Mouse (Mus musculus): ENCODE measurements around the gene Alox15. TPM values are rescaled to one million over a fixed set of nuclear protein-coding genes. Genes with fewer than 3 reads are reported as not detected.

Alox15 gene
- polyA plus RNA-seq, 1 experiment from 2014 or later: not detected

Other genes starting within 250 kb of the Alox15 start
- 0.76 and 1.3 TPM in 2 replicates for gene Mgl2, start 221.7 kb downstream of the Alox15 start, polyA plus RNA-seq (2015; fragmentation: Nextera tagmentation; extraction: Ambion mirVana)
- 0.68 and 0.80 TPM in 2 replicates for gene Clec10a, start 195.8 kb downstream of the Alox15 start, polyA plus RNA-seq (2015; fragmentation: Nextera tagmentation; extraction: Ambion mirVana)
- 3.1 and 4.8 TPM in 2 replicates for gene Slc16a11, start 139.3 kb downstream of the Alox15 start, polyA plus RNA-seq (2015; fragmentation: Nextera tagmentation; extraction: Ambion mirVana)
- 13.2 and 14.8 TPM in 2 replicates for gene Slc16a13, start 131.0 kb downstream of the Alox15 start, polyA plus RNA-seq (2015; fragmentation: Nextera tagmentation; extraction: Ambion mirVana)
- 6.9 and 8.1 TPM in 2 replicates for gene Bcl6b, start 122.2 kb downstream of the Alox15 start, polyA plus RNA-seq (2015; fragmentation: Nextera tagmentation; extraction: Ambion mirVana)
- gene 0610010K14Rik, start 114.1 kb downstream of the Alox15 start, polyA plus RNA-seq (2015; fragmentation: Nextera tagmentation; extraction: Ambion mirVana): 174 and 180 TPM in 2 replicates
- gene Gm21988, start 112.2 kb downstream of the Alox15 start, polyA plus RNA-seq (2015; fragmentation: Nextera tagmentation; extraction: Ambion mirVana): 13.2 and 14.6 TPM in 2 replicates
- 287 and 291 TPM in 2 replicates for gene Rnasek, start 112.2 kb downstream of the Alox15 start, polyA plus RNA-seq (2015; fragmentation: Nextera tagmentation; extraction: Ambion mirVana)
- gene Alox12, start 96.7 kb downstream of the Alox15 start, polyA plus RNA-seq (2015; fragmentation: Nextera tagmentation; extraction: Ambion mirVana): 0.42 and 0.82 TPM in 2 replicates
- gene Alox12e, start 29.4 kb downstream of the Alox15 start, polyA plus RNA-seq (2015; fragmentation: Nextera tagmentation; extraction: Ambion mirVana): not detected in 2 replicates
- gene Pelp1, start 58.0 kb upstream of the Alox15 start, polyA plus RNA-seq (2015; fragmentation: Nextera tagmentation; extraction: Ambion mirVana): 35.6 and 38.5 TPM in 2 replicates
- gene Arrb2, start 80.6 kb upstream of the Alox15 start, polyA plus RNA-seq (2015; fragmentation: Nextera tagmentation; extraction: Ambion mirVana): 36.0 and 51.2 TPM in 2 replicates
- gene Med11, start 99.9 kb upstream of the Alox15 start, polyA plus RNA-seq (2015; fragmentation: Nextera tagmentation; extraction: Ambion mirVana): 39.8 and 46.0 TPM in 2 replicates
- 0.46 and 0.90 TPM in 2 replicates for gene Zmynd15, start 107.4 kb upstream of the Alox15 start, polyA plus RNA-seq (2015; fragmentation: Nextera tagmentation; extraction: Ambion mirVana)
- gene Cxcl16, start 108.0 kb upstream of the Alox15 start, polyA plus RNA-seq (2015; fragmentation: Nextera tagmentation; extraction: Ambion mirVana): 1.7 and 2.0 TPM in 2 replicates
- 0.66 and 3.4 TPM in 2 replicates for gene Tm4sf5, start 153.2 kb upstream of the Alox15 start, polyA plus RNA-seq (2015; fragmentation: Nextera tagmentation; extraction: Ambion mirVana)
- gene Vmo1, start 162.6 kb upstream of the Alox15 start, polyA plus RNA-seq (2015; fragmentation: Nextera tagmentation; extraction: Ambion mirVana): not detected in 2 replicates
- 0.18 TPM in 1 of 2 replicates, not detected in the other for gene Gltpd2, start 167.2 kb upstream of the Alox15 start, polyA plus RNA-seq (2015; fragmentation: Nextera tagmentation; extraction: Ambion mirVana)
- 713 and 749 TPM in 2 replicates for gene Psmb6, start 173.3 kb upstream of the Alox15 start, polyA plus RNA-seq (2015; fragmentation: Nextera tagmentation; extraction: Ambion mirVana)
- not detected in 2 replicates for gene Gm40193, start 180.9 kb upstream of the Alox15 start, polyA plus RNA-seq (2015; fragmentation: Nextera tagmentation; extraction: Ambion mirVana)
- 8.8 and 9.0 TPM in 2 replicates for gene Pld2, start 188.0 kb upstream of the Alox15 start, polyA plus RNA-seq (2015; fragmentation: Nextera tagmentation; extraction: Ambion mirVana)
- 13.8 and 17.5 TPM in 2 replicates for gene Mink1, start 210.8 kb upstream of the Alox15 start, polyA plus RNA-seq (2015; fragmentation: Nextera tagmentation; extraction: Ambion mirVana)